Mouse (Mus musculus): Measurements from ENCODE around the gene Olfr689.

DNA sequence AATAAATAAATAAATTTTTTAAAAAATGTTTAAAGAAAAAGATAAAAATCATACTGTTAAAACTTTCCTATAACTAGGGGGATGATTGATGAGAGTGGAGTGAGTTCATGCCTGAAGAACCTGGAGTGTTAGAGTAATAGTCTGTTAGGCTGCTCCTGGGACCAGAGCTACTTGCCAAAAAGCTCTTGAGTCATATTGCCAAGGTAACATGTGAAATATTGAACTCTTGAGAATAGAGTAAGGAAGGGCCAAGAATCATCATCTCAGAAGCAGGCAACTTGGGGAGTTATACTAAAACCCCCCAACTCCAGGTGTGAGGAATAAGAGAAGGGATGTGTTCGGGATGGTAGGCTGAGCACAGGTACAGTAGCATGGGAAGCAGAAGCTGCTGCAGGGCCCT lies at the start of gene Olfr689:
- TF ChIP-seq CTCF (IDR thresholded peaks at IDR 0.05; ENCODE audit: insufficient read depth, low read length) (no peak), POLR2A (IDR thresholded peaks at IDR 0.05; ENCODE audit: borderline replicate concordance, extremely low read depth, low read depth, low read length) (no peak)

All from lung, adult 2 months (tissue).